Mouse (Mus musculus) c-Kit-positive CD71-negative TER-119-negative erythroid progenitor cells, embryonic 14.5 days (primary cell): ENCODE results near the gene Slc25a47.
A peak's percentile ranks its signal among the peaks of the same experiment; 100 is the strongest.

Experiments used
- DNase-seq: peaks from one replicate; pipeline ENCODE4 v3.0.0-alpha.2; 2013; ENCODE audit warnings: low read depth

Slc25a47 gene

DNA sequence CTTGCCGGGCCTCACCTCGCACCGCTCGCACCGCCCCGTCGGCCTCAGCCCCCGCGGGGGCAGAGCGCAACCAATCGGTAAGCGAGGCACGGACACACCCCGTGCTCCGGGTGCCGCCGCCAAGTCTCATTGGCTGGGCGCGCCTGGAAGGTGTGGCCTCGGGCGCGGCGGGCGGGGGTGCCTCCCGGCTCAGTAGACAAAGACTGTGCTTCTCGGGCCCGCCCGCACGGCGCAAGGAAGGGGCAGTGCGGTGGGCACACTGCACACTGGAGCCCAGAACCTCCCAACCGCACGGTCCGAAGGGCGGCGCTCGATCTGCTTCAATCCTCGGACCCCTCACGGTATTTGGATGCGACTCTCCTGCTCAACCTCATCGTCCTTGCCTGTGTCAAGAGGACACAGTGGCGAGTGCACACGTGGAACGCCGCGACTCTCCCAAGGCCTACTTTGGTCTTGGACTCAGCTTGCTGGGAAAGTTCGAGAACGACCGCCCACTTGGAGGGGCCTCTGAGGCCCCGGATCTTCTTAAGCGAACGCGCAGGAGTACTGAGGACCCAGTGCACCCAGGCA lies at the start of gene Slc25a47, which contains the start of gene Slc25a29:
TSS of gene Slc25a47 (plus strand) at position 207 of the 570 bp plus-strand sequence.
TSS of gene Slc25a29 (minus strand) at position 44 of the 570 bp plus-strand sequence.
- DNase-seq, result peak; percentile 82

DNA sequence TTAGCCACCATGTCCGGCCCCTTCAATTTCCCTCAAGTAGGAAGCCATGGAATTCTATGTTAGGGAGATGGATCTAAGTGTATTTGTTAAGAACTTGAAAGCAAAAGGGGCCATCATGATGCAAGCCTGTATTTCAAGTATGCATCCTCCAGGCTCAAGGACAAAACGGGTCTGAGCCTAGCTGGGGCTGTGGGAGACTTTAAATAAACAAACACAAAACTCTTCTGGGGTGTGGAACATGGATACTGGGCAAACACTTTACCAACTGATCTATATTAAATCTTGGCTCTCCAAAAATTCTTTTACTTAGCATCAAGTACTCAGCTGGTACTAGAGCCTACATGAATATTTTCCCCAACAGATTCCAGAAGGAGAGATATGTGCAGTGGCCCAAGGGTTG lies 48.5 kb upstream of the Slc25a47 start:
- DNase-seq, result no peak

DNA sequence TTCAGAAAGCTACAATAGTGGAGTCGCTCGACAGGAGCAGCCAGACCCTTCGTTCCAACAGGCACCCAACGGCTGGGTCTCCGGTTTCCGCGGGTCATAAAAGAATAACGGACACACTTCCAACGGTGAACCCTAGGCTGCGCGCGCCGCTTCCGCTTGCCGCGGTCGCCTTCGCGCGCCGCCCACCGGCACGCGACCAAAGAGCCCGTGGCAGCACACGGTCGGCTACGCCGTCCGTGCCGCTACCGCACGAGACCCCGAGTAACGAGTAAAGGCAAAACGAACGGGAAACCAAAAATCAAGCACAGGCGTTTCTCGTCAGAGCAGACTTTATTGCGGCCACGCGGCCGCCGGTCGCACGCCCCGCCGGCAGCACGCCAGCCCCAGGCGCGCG lies 43.7 kb upstream of the Slc25a47 start:
- DNase-seq, result peak; percentile 75

DNA sequence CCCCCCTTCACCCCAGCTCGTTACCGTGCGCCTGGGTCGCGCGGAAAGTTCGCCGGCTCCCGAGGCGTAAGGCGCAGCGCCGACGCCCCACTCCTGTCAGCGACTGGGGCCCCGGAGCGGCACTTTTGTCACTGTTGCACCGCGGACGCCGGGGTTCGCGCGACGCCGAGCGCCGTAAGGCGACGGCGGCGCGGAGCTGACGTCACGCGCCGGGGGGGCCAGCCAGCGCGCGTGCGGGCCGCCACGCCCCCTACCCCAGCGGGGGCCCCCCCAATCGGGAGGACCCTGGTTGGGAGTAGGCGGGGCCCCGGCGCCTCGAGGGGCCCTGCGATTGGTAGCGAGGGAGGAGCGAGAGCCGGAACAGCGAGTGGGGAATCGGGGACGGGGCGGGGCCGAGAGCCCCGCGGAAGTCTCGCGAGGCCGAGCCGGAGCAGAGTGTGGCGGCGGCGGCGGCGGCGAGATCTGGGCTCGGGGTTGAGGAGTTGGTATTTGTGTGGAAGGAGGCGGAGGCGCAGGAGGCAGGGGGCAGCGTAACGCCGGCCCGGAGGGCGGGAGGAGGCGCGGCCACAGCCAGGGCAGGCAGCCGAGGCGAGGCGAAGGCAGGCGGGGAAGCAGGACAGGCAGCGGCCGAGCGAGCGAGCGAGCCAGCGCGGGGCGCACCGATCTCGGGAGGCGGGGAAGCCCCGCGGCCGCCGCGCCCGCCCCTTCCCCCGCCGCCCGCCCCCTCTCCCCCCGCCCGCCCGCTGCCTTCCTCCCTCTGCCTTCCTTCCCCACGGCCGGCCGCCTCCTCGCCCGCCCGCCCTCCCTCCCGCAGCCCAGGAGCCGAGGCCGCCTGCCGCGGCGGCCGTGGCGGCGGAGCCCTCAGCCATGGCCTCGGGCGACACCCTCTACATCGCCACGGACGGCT lies 43.0 kb upstream of the Slc25a47 start, which contains the start of gene Yy1:
TSS of gene Yy1 (plus strand) at position 428 of the 907 bp plus-strand sequence.
- DNase-seq, result peak; percentile 94

DNA sequence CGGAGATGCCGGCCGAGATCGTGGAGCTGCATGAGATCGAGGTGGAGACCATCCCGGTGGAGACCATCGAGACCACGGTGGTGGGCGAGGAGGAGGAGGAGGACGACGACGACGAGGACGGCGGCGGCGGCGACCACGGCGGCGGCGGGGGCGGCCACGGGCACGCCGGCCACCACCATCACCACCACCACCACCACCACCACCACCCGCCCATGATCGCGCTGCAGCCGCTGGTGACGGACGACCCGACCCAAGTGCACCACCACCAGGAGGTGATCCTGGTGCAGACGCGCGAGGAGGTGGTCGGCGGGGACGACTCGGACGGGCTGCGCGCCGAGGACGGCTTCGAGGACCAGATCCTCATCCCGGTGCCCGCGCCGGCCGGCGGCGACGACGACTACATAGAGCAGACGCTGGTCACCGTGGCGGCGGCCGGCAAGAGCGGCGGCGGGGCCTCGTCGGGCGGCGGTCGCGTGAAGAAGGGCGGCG lies 42.3 kb upstream of the Slc25a47 start:
- no peak for DNase-seq

DNA sequence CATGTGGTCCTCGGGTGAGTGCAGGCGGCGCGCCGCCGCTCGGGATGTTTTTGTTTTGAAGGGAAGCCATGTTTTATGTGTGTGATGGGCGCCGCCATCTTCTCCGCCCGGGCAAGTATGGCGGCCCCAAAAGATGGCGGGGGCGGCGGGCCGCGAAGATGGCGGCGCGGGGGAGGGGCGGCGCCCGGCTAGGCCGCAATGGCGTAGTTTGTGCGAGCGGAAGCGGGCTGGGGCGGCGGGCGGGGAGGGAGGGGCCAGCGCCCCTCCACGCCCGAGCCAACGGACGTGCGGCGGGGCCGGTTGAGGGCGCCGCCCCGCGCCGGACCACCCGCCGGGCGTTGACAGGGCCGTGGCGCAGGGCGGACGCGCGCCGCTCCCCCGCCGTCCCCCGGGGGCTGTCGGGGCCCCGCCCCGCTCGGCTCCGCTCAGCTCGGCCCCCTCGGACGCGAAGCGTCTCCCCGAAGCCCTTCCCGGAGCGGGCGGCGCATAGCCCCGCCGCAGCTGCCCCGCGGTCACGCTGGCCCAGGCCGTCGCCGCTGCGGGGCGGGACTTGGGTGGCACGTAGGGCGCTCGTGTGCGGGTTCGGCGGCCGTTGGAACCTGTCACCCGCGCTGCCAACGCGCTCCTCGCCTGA lies 41.7 kb upstream of the Slc25a47 start:
- DNase-seq, result peak; percentile 61

DNA sequence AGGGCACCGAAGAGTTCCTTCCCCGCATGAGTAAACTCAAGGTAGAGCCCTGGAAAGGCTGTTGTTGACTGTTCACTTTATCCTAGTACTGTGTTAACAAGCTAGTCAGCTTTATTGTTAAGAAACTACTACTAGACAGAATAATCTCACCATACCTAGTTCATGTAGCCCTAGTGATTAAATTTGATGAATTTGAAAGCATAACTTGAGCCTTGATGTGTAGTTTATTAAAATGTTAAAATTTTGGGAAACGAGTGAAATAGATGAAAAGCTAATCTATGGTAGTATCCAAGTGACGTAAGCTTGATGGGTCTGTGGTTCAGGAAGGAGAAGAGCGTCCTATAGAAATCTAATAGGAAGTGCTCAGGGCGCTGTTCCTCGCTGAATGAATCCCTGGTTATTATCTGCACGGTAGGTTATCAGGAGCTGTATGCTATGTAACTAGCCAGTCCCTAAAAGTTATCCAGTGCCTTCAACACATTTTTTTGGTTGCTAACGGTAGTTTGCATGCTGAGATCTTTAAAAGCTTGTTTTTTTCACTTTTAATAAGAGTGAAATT lies 40.8 kb upstream of the Slc25a47 start:
- DNase-seq, result peak; percentile 30

DNA sequence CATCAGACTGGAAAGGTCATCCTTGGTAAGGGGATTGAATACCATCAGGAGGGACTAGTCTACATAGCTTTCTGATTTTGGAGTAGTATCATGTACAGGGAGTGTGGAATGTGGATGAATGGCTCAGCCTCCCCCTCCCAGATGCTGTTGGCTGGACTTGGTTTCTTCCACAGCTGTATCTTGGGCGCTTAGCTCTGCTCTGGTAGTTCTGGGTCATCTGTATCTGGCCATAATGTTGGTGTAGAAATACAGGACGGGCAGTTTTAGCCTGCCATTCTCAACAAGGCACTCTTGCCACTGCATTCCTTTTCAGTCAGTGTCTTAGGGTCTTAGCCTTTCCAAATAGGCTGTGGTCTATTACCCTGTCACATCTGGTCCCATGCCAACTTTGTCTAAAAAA lies 34.2 kb upstream of the Slc25a47 start:
- no peak for DNase-seq

DNA sequence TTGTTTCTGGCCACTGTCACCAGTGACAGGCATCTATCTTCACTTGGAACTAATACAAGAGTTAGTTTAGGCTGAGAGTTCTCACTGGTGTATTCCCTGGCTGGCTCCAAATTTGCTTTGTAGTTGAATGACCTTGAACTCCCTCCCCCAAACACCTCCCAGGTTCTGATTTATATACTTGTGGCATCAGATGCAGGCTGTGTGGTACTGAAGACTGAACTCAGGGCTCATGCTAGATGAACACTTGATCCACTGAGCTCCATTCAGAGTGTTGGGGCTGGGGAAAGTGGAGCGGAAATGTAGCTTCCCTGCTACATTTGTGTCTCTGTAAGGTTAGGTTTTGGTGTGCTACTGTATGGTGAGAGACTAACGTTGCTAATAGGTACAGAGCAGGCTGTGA lies 31.5 kb upstream of the Slc25a47 start:
- DNase-seq, result no peak

DNA sequence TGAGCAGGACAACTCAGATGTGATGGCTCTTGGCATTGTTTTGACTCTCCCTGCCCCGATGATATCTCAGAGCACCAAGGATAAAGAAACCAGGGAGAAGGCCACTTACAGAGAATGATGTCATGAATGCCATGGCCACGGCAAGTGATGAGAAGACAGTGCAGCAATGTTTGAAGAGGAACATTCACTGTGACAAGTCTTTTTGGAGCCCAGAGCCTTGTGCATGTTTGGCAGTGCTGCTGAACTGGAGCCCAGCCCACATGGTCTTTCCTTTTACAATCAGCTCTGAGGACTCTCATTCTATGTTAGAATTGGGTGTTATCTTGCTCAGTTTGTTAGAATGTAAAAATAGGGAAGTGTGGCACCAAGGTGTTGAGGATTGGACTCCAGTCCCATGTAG lies 27.4 kb upstream of the Slc25a47 start:
- no peak for DNase-seq

DNA sequence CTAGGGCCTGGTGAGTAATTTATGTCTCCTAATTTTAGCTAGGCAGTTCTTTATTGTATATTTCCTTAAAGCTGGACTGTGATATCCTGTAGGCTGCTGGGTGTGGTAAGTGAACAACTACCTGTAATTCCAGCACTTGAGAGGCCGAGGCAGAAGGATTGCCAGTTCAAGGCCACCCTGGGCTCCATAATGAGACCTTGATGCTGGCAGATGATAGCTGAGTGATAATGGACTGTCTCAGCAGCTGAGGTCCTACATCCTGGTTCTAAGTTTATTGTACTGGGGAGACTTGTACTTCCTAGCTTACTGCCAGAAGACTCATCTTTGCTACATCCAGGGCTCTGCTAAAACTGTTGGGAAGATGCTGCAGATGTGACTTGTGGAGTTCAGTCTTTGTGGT lies 26.1 kb upstream of the Slc25a47 start:
- no peak for DNase-seq

DNA sequence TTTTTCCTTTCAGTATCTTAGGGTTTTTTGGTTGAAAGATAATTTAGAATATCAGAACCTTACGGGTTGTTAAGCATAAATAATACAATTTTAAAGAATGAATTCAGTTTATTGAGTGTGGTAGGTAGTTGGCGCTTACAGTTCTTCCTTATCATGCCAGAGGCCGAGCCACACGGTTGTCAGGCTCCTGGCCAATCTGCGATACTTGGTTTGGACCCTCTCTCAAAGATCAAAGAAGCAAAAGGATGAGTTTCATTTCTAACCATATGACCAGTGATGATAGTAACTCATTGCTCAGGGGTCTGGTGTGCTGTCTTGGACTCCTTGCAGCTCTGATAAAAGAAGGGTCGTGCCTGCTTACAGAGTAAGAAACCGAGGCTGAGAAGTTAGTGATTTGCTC lies 25.5 kb upstream of the Slc25a47 start:
- DNase-seq, result no peak

DNA sequence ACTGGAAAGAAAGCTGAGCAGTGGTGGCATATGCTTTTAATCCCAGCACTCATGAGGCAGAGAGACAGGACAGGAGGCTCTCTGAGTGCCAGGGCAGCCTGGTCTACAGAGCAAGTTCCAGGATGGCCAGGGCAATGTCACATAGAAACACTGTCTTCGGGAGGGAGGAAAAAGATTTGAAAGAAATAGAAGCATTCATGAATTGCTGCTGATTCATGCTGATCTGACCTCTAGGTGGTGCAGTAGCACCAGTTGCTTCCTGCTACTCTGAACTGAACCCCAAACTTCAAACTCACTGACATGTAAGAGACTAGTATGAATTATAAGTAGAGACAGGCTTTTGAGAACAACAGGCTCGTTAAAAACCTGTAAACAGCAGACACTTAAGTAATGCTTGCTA lies 24.7 kb upstream of the Slc25a47 start:
- DNase-seq, result no peak

DNA sequence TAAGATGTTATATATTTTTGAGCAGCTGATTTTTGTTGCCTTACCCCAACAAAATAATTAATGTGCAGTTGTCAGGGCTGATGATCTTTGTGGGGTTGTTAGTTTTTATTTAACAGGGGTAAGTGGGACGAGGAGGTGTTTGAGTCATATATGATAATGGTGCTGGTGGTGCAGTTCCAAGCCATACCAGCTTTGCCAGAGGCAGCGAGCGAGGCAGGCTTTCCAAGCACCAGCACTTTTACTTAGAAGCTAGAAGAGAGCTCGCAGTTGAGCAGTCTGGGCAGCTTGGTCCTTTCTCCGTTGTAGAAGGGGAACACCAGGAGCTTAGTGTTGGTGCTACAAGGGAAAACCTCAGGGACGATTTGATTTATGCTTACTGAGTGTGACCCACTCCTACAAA lies 23.4 kb upstream of the Slc25a47 start:
- DNase-seq, result no peak

DNA sequence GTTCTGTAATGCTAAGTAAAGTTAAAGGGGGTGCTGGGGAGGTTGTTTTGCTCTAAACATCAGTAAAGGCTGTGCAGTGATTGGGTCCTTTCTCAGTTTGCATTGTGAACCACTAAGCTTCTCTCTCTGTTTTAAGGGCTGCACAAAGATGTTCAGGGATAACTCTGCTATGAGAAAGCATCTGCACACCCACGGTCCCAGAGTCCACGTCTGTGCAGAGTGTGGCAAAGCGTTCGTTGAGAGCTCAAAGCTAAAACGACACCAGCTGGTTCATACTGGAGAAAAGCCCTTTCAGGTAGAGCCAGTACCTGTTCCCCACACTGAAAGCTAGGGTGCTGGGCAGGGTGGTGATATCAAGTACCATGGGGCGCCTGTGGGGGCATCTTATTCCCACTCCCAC lies 21.4 kb upstream of the Slc25a47 start:
- DNase-seq, result no peak

DNA sequence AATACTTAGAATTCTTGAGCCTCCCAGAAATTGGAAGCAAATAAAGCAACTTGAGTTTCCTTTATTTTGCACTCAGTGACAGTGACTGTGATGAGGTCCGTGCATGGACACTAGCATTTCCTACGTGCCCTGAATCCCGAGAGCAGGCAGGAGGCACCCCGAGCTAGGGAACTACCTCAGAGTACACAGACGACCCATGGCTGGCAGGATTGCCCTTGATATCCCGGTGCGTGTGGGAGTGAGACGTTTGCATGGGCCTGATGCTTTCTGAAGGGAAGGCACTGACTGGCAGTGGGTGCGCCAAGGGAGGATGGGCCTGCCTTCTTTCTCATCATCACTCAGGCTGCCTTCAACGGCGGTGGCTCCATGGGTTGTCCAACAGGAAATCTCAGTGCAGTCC lies 19.3 kb upstream of the Slc25a47 start:
- DNase-seq, result no peak

DNA sequence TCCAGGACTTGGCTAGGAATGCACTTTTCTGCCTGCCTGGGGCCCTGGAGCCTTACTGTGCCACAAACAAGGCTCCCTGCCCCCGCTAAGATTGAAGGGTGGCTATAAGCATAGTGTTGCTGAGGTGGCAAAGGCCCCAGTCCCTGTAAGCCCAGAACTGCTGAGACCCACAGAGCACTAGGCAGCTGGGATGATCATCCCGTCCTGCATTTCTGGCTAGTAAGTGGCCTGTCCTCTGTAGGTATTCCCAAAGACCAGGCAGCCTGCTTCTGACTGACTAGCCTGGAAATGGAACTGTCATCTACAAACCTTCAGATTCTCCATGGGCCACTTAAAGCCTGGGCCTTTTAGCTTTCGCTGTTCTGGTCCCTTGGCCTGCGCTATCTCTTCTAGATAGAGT lies 15.4 kb upstream of the Slc25a47 start:
- DNase-seq, result no peak

DNA sequence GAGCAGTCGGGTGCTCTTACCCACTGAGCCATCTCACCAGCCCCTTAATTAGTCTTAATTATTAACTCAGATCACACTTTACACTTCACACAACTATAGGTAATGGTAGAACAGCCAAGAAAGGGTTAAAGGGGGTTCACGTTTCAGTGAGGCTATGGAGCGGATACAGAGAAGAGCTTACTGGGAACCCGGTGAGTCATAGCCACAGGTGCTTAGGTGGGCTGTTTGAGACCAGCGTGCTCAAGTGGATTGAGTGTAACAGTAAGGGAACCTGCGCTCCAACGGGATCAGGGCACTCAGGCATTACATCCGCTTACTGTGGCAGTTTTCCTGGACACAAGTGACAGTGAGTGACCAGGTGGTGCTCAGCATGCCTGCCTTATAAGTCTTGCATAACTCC lies 12.8 kb upstream of the Slc25a47 start:
- no peak for DNase-seq

DNA sequence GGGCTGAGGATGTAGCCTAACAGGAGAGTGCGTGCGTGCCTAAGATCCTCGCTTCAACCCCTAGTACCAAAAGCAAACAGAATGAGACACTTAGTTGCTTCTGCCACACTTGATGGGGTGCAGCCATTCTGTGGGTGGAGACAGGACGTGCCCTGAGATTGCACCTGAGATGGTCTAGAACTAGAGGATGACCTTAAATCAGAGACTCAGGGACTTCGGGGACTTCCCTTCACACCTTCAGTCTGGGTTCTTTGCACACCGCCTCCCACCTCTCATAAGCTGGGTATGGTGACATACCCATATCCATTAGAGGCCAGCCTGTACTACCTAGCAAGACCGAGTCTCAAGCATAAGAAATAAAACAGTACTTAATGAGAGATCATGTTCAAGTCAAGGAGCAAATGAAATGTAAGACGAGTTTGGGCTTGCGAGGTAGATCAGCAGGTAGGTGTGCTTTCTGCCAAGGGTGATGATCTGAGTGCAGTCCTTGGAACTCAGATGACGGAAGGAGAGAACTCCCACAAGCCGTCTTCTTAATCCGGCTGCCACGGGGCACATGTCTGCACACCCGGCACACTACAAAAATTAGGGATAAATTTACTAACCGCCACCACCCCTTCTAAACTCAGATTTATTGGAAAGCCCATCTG lies 11.5 kb upstream of the Slc25a47 start:
- no peak for DNase-seq

DNA sequence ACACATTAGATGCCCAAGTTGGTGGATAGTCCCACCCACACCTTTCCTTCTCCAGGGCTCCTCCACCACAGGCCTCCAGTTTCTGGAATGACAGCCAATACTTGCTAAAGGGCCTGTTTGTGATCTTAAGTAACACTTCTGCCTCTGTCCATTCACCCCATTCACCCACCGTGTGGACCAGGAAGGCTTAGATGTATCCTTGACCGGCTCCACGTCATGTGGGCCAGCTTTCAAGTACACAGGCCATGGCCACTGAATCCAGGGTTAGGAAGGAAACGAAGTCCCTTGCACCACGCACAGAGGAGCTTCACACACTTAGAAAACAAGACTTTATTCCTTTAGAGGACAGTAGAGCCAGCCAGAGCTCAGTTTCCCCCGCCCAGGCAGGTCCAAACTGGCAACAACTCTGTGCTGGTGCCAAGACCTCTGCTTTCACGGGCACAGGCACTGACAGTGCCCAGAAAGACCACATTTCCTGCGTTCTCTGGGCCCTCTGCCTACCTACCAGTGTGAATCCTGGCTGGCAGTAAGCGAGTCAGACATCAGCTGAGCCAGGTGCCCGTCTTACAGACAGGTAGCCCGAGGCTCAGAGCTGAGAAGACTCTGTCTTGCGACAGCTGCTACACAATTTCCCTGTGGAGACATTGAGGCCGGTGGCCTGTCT lies 10.2 kb upstream of the Slc25a47 start:
- DNase-seq, result no peak

DNA sequence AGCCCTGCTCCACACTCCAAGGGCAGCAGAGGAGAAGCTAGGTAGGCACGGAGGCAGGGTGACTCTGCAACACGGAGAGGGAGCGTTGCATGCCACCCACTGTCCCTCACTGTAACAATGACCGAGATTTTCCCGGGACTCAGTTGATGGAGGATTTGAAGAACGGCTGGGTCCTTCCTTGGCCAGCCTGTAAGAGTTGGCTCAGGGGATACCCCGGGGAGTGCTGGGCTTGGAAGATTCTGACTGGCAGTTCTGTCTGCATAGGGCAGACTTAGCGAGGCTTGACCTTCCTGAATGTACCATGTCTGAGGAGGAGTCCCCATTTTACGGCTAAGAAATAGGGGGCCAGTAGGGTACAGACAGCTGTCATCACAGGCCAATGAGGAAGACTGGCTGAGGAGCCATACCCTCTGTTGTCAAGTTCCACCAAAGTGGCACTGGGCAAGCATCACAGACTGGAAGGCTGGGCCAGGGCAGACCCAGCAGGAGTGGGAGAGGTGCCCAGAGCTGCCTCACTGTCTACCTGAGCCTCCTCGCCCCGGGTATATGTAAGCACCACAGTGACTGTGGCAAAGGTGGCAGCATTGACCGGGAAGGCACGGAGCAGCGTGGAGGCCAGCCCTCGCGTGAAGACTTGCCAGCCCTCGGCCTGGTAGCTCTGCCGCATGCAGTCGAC lies 9.4 kb upstream of the Slc25a47 start:
- DNase-seq, result no peak
